Mouse (Mus musculus) olfactory bulb, adult 2 months (tissue): ENCODE data around the gene AU018091.

Experiments
- CTCF ChIP-seq: fragments of 200-500 bp; IDR thresholded peaks from 2 replicates; pipeline ENCODE4 v1.5.1; 2012; ENCODE audit warnings: low read depth, mild to moderate bottlenecking, low read length, moderate library complexity; ENCODE audit not compliant: insufficient read depth
- POLR2A ChIP-seq: fragments of 200-500 bp; IDR thresholded peaks from 2 replicates; pipeline ENCODE4 v1.6.1; 2012; ENCODE audit warnings: mild to moderate bottlenecking, low read depth, low read length, moderate library complexity; ENCODE audit not compliant: insufficient read depth

DNA sequence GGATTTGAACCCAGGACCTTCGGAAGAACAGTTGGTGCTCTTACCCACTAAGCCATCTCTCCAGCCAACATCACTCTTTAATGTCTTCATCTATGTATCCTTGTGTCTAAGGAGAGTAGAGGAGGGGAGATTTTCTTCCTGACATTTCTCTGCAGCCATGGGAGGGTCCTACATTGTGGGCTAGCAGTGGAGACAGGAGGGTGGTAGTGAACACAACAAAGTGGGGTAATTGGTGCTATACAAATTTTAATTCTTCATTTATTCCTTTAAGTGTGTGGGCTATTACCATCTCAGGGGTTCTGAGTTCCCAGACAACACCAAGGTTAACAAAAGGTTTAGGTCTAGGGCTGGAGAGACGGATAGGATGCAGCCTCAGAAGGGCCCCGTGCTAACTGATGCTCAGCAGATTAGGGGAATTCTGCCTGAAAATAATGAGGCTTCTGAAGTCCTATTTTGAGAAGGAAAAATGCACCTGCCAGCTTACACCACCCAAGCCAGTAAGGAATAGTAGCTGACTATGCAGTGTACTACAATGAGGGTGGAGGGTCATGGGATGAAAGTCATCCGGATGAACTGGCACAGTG lies 24.1 kb upstream of the AU018091 start:
- TF ChIP-seq CTCF, result no peak
- no peak for TF ChIP-seq POLR2A
